Mouse (Mus musculus) olfactory bulb, adult 2 months (tissue): ENCODE measurements around the gene S100a2.

ENCODE experiments used
- CTCF ChIP-seq: fragments of 200-500 bp; IDR thresholded peaks from 2 replicates; pipeline ENCODE4 v1.5.1; 2012; ENCODE audit warnings: low read depth, mild to moderate bottlenecking, low read length, moderate library complexity; ENCODE audit not compliant: insufficient read depth
- POLR2A ChIP-seq: fragments of 200-500 bp; IDR thresholded peaks from 2 replicates; pipeline ENCODE4 v1.6.1; 2012; ENCODE audit warnings: mild to moderate bottlenecking, low read depth, low read length, moderate library complexity; ENCODE audit not compliant: insufficient read depth

DNA sequence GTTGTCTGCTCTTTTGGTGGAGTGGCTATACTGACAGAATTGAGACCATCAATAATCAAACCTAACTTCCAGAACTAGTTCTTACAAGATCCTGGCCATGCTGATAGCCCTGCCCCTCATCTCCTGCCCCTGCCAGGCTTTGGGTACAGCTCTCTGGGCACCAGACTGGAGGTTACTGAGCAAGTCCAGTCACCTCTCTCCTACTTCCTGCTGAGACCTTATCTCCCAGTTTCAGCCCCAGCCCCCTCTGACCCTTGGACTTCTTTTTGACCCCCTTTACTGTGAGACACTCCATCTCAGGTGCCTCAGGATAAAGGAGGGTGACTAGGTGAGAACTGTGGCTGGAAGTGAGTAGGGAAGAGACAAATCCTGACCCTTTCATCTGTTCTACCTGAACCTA, 19.1 kb downstream of the S100a2 start:
- TF ChIP-seq CTCF (no peak), POLR2A (no peak)
